Mouse (Mus musculus): ENCODE measurements around the gene B3gnt3. TPM values are rescaled to one million over a fixed set of nuclear protein-coding genes. Genes with fewer than 3 reads are reported as not detected.

Gene B3gnt3
- under 1 TPM; 0.61 to 0.66 TPM for total RNA-seq (2023)

GRCm38 (mm10) chr8:71701414-71702086 lies at the start of gene B3gnt3:
Gene B3gnt3 (minus strand): TSS chr8:71701789.

DNA sequence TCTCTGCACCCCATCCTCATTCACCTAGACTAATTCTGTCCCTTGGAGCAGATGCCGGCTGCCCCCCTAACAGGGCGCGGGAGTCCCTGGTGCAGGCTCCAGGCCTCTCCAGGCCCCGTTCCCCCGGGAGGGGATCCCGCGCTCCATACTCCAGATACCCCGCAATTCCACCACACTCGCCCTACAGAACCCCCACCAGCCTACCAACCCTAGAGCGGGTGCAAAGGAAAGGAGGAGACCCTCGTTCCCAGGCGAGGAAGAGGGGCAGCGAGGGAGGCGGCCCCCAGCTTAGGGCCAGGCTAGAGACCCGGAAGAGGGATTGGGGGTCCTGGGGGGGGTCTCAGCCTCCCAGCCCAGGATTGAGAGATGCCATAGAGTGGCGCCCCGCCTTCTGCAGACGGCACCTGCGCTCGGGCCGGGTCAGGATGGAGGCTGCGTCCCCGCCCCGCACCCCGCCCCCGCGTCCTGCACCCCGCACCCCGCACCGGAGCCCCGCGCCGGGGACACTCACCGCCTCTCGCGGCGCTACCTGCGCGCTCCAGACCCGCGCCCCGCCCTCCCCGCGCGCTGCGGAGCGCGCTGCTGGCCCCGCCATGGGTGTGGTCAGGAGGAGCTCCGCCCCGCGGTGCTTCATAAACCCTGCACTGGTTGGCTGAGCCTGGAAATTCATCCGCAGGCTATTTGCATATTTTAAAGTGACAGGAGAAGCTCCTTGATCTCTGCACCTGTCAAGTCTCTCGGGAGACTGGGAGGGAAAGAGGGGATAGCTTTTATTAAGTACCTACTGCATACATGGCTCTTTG lies 23.7 kb upstream of the B3gnt3 start, which contains the start of gene Fcho1:
TSS of gene Fcho1 (minus strand) at position 595 of the 803 bp plus-strand sequence.

GRCm38 (mm10) chr8:71689028-71689427 lies 12.6 kb downstream of the B3gnt3 start, which contains the start of gene Insl3:
Gene Insl3 (plus strand): TSS chr8:71689214.

DNA sequence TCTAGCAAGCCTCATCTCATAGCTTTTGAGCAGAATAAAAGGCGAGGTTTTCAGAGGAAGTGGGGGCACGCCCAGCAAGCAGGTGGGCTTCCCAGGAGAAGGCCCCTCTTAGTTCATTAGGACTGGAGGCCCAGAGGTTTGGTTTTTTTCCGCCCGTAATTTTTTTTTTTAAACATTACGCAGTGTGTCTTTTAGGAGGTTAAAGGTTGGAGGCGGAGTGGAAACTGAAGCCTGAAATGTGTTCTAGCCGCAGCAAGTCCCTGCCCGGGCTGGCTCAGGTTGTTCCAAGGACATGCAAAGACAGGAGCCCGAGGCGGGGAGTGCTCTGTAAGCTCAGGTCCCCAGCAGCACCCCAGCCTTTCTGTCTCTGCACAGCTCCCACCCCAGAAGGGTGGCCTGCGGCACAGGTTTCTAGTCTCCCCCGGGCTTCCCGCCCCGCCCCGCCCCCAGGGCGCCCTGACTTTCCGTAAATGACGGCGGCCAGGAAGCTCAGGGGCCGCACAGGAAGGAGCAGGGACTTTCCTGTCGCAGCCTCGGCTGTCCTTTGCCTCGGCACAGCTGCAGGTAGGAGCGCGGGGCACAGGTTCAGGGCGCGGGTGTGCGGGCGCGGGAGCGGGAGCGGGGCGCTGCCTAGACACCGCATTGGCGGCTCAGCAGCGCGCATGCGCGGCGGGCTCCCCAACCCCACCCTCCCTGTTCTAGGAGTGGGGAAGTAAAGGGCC lies 25.4 kb downstream of the B3gnt3 start, which contains the start of gene Jak3:
TSS of gene Jak3 (plus strand) at position 277 of the 722 bp plus-strand sequence.

GRCm38 (mm10) chr8:71671549-71671965 lies 30.0 kb downstream of the B3gnt3 start, which contains the start of gene Unc13a:
Gene Unc13a (minus strand): TSS chr8:71671757.

Other genes starting within 250 kb of the B3gnt3 start
- 1 to 10 TPM; 6.3 to 8.4 TPM for gene Abhd8, start 238.1 kb downstream of the B3gnt3 start, total RNA-seq (2023)
- gene Mrpl34, start 236.8 kb downstream of the B3gnt3 start, total RNA-seq (2023), result 10 to 100 TPM; 33.8 to 34.0 TPM
- gene Dda1, start 232.6 kb downstream of the B3gnt3 start, total RNA-seq (2023), result 10 to 100 TPM; 76.1 to 77.5 TPM
- gene Ano8, start 215.8 kb downstream of the B3gnt3 start, total RNA-seq (2023), result 10 to 100 TPM in 1 of 2 experiments, 1 to 10 TPM in 1; 8.5 to 10.6 TPM
- gene Gtpbp3, start 213.7 kb downstream of the B3gnt3 start, total RNA-seq (2023), result 10 to 100 TPM; 11.0 to 14.0 TPM
- gene Plvap, start 190.0 kb downstream of the B3gnt3 start, total RNA-seq (2023), result under 1 TPM; 0.39 to 0.52 TPM
- gene Ccdc194, start 176.1 kb downstream of the B3gnt3 start, total RNA-seq (2023), result not detected
- gene Bst2, start 164.3 kb downstream of the B3gnt3 start, total RNA-seq (2023), result 10 to 100 TPM; 79.0 to 83.2 TPM
- gene Mvb12a, start 158.9 kb downstream of the B3gnt3 start, total RNA-seq (2023), result 10 to 100 TPM; 36.8 to 45.1 TPM
- gene Tmem221, start 142.9 kb downstream of the B3gnt3 start, total RNA-seq (2023), result 1 to 10 TPM; 1.2 to 2.1 TPM
- not detected for gene Nxnl1, start 135.2 kb downstream of the B3gnt3 start, total RNA-seq (2023)
- 1 to 10 TPM; 3.9 to 5.8 TPM for gene Slc27a1, start 132.9 kb downstream of the B3gnt3 start, total RNA-seq (2023)
- 10 to 100 TPM; 84.7 to 86.7 TPM for gene Pgls, start 109.6 kb downstream of the B3gnt3 start, total RNA-seq (2023)
- gene Fam129c, start 104.1 kb downstream of the B3gnt3 start, total RNA-seq (2023), result 1 to 10 TPM; 4.3 to 6.5 TPM
- gene Colgalt1, start 90.8 kb downstream of the B3gnt3 start, total RNA-seq (2023), result 100 to 1,000 TPM; 129 to 131 TPM
- gene Unc13a, start 30.0 kb downstream of the B3gnt3 start, total RNA-seq (2023), result 1 to 10 TPM; 1.1 to 1.3 TPM
- gene Jak3, start 25.5 kb downstream of the B3gnt3 start, total RNA-seq (2023), result 10 to 100 TPM; 32.0 to 37.6 TPM
- 10 to 100 TPM; 11.5 to 14.2 TPM for gene Insl3, start 12.6 kb downstream of the B3gnt3 start, total RNA-seq (2023)
- gene Fcho1, start 23.9 kb upstream of the B3gnt3 start, total RNA-seq (2023), result 10 to 100 TPM; 21.1 to 26.8 TPM
- 10 to 100 TPM in 1 of 2 experiments, 1 to 10 TPM in 1; 9.9 to 10.7 TPM for gene Zfp709, start 180.2 kb upstream of the B3gnt3 start, total RNA-seq (2023)
- 1 to 10 TPM; 3.6 to 3.7 TPM for gene Zfp882, start 206.8 kb upstream of the B3gnt3 start, total RNA-seq (2023)
- gene Zfp617, start 206.8 kb upstream of the B3gnt3 start, total RNA-seq (2023), result 10 to 100 TPM; 10.3 to 11.7 TPM
- gene Zfp961, start 249.2 kb upstream of the B3gnt3 start, total RNA-seq (2023), result 1 to 10 TPM; 7.4 to 9.6 TPM